Mouse (Mus musculus) stomach, embryonic 14.5 days (tissue): ENCODE results near the gene Zbtb38. TPM values are rescaled to one million over a fixed set of nuclear protein-coding genes. Genes with fewer than 3 reads are reported as not detected.

Source experiments
- ATAC-seq: fragments of 200-750 bp; cut with Nextera tagmentation; 2 replicates; pipeline ENCODE4 v1.8.0; 2017; ENCODE audit warnings: low read depth, moderate TSS enrichment; ENCODE audit not compliant: insufficient number of reproducible peaks, insufficient read depth, low FRiP score
- H3K27ac ChIP-seq: fragments of 300-500 bp; sonication (generic); 2 replicates; pipeline ENCODE4 v1.5.1; 2014; ENCODE audit warnings: mild to moderate bottlenecking, low read length, moderate library complexity, mixed read lengths
- H3K27me3 ChIP-seq: fragments of 300-500 bp; sonication (generic); 2 replicates; pipeline ENCODE4 v1.6.1; 2014; ENCODE audit warnings: low read length, control low read depth, mixed read lengths; ENCODE audit not compliant: control insufficient read depth, insufficient read depth
- H3K36me3 ChIP-seq: fragments of 300-500 bp; sonication (generic); 2 replicates; pipeline ENCODE4 v1.6.1; 2014; ENCODE audit warnings: mild to moderate bottlenecking, control low read depth, low read length, moderate library complexity, mixed read lengths; ENCODE audit not compliant: control insufficient read depth, insufficient read depth
- H3K4me1 ChIP-seq: fragments of 300-500 bp; sonication (generic); 2 replicates; pipeline ENCODE4 v1.6.1; 2014; ENCODE audit warnings: low read length, control low read depth, mixed read lengths; ENCODE audit not compliant: control insufficient read depth, insufficient read depth
- H3K4me2 ChIP-seq: fragments of 300-500 bp; sonication (generic); replicated peaks from 2 replicates; pipeline ENCODE4 v1.6.1; 2014; ENCODE audit warnings: low read depth, low read length, control low read depth
- H3K4me3 ChIP-seq: fragments of 300-500 bp; sonication (generic); 2 replicates; pipeline ENCODE4 v1.5.1; 2014; ENCODE audit warnings: low read depth, low read length, control low read depth
- H3K9ac ChIP-seq: fragments of 300-500 bp; sonication (generic); replicated peaks from 2 replicates; pipeline ENCODE4 v1.6.1; 2014; ENCODE audit warnings: low read depth, mild to moderate bottlenecking, control low read depth, low read length, moderate library complexity, mixed read lengths
- H3K9me3 ChIP-seq: fragments of 300-500 bp; sonication (generic); 2 replicates; pipeline ENCODE4 v1.6.1; 2016; ENCODE audit warnings: low read depth, low read length, control low read depth; ENCODE audit not compliant: control insufficient read depth
- WGBS: fragments of 180-500 bp; shearing (Covaris S2); extraction: QIAGEN DNeasy Blood & Tissue Kit; methylation state at CpG from one replicate; pipeline ENCODE4 v1.1.7; 2014; 5-methylcytosine and 5-hydroxymethylcytosine counted together
- polyA plus RNA-seq: library from polyadenylated mRNA; unstranded; fragments of >200 nt; fragmentation: Nextera tagmentation; extraction: Ambion mirVana; gene quantifications from 2 replicates; pipeline ENCODE4 v1.2.1, GENCODE M21; 2014

Gene Zbtb38
- polyA plus RNA-seq, 1 experiment from 2014 or later, result 23.0 TPM

- Histone ChIP-seq H3K9me3 (no peaks in the 10 kb centered on the region), H3K27me3 (no peaks in the 10 kb centered on the region), H3K4me2 (no peak overlapping the region), H3K4me3 (no peak overlapping the region), H3K4me1 (no peaks in the 10 kb centered on the region), H3K27ac (no peak overlapping the region), H3K9ac (no peak overlapping the region), H3K36me3 (peaks cover 18% of the 10 kb centered on the region)
- no peak for ATAC-seq
- 84% methylated on average over 4 of the region's 4 CpGs for WGBS
Measured at GRCm38 (mm10) chr9:96690461-96690863, 62.2 kb downstream of the Zbtb38 start.

GRCm38 (mm10) chr9:96689076-96689475, 63.6 kb downstream of the Zbtb38 start:
- H3K4me2 ChIP-seq, result no peak overlapping the region
- H3K9me3 ChIP-seq, result no peaks in the 10 kb centered on the region
- H3K9ac ChIP-seq, result no peak overlapping the region
- ATAC-seq, result no peak
- WGBS, result 85% methylated on average over 4 of the region's 4 CpGs
- no peaks in the 10 kb centered on the region for H3K4me1 ChIP-seq
- no peak overlapping the region for H3K27ac ChIP-seq
- no peak overlapping the region for H3K4me3 ChIP-seq
- peaks cover 19% of the 10 kb centered on the region for H3K36me3 ChIP-seq
- H3K27me3 ChIP-seq, result no peaks in the 10 kb centered on the region

- no peaks in the 10 kb centered on the region for H3K27me3 ChIP-seq
- no peak overlapping the region for H3K4me3 ChIP-seq
- ATAC-seq, result no peak
- H3K27ac ChIP-seq, result no peak overlapping the region
- no peak overlapping the region for H3K9ac ChIP-seq
- H3K9me3 ChIP-seq, result no peaks in the 10 kb centered on the region
- no peaks in the 10 kb centered on the region for H3K4me1 ChIP-seq
- H3K36me3 ChIP-seq, result peaks cover 19% of the 10 kb centered on the region
- no peak overlapping the region for H3K4me2 ChIP-seq
- WGBS, result 57% methylated on average over 21 of the region's 21 CpGs
Measured at GRCm38 (mm10) chr9:96688194-96688875, 64.3 kb downstream of the Zbtb38 start.

- no peaks in the 10 kb centered on the region for H3K9me3 ChIP-seq
- H3K27ac ChIP-seq, result no peak overlapping the region
- ATAC-seq, result no peak; the same call in 1 of the 2 replicates
- H3K36me3 ChIP-seq, result peaks cover 19% of the 10 kb centered on the region
- H3K4me3 ChIP-seq, result no peak overlapping the region
- WGBS, result 70% methylated on average over 20 of the region's 20 CpGs
- no peak overlapping the region for H3K4me2 ChIP-seq
- no peaks in the 10 kb centered on the region for H3K4me1 ChIP-seq
- H3K9ac ChIP-seq, result no peak overlapping the region
- no peaks in the 10 kb centered on the region for H3K27me3 ChIP-seq
Measured at GRCm38 (mm10) chr9:96687591-96688186, 64.9 kb downstream of the Zbtb38 start.

- no peaks in the 10 kb centered on the region for H3K27me3 ChIP-seq
- no peaks in the 10 kb centered on the region for H3K4me1 ChIP-seq
- H3K9me3 ChIP-seq, result no peaks in the 10 kb centered on the region
- H3K27ac ChIP-seq, result no peak overlapping the region
- H3K9ac ChIP-seq, result no peak overlapping the region
- H3K4me2 ChIP-seq, result no peak overlapping the region
- no peak overlapping the region for H3K4me3 ChIP-seq
- peaks cover 19% of the 10 kb centered on the region for H3K36me3 ChIP-seq
- no peak for ATAC-seq
- 90% methylated on average over 18 of the region's 18 CpGs for WGBS
Measured at GRCm38 (mm10) chr9:96685600-96686084, 67.0 kb downstream of the Zbtb38 start.

GRCm38 (mm10) chr9:96684866-96685599, 67.6 kb downstream of the Zbtb38 start:
- Histone ChIP-seq H3K4me2 (no peak overlapping the region), H3K4me1 (no peaks in the 10 kb centered on the region), H3K27ac (no peak overlapping the region), H3K27me3 (no peaks in the 10 kb centered on the region), H3K9ac (no peak overlapping the region), H3K9me3 (no peaks in the 10 kb centered on the region), H3K4me3 (no peak overlapping the region), H3K36me3 (peaks cover 19% of the 10 kb centered on the region)
- no peak for ATAC-seq
- 87% methylated on average over 14 of the region's 14 CpGs for WGBS

GRCm38 (mm10) chr9:96684165-96684792, 68.4 kb downstream of the Zbtb38 start:
- peaks cover 19% of the 10 kb centered on the region for H3K36me3 ChIP-seq
- no peak for ATAC-seq
- 85% methylated on average over 4 of the region's 4 CpGs for WGBS

GRCm38 (mm10) chr9:96678611-96679010, 74.0 kb downstream of the Zbtb38 start:
- Histone ChIP-seq H3K4me2 (no peak overlapping the region), H3K4me1 (no peaks in the 10 kb centered on the region), H3K4me3 (no peak overlapping the region), H3K9ac (no peak overlapping the region), H3K9me3 (no peaks in the 10 kb centered on the region), H3K27ac (no peak overlapping the region), H3K27me3 (no peaks in the 10 kb centered on the region), H3K36me3 (no peaks in the 10 kb centered on the region)
- WGBS, result 74% methylated on average over 5 of the region's 5 CpGs
- ATAC-seq, result no peak

More at GRCm38 (mm10) chr9:96684165-96684792, 68.4 kb downstream of the Zbtb38 start:
- no peak overlapping the region for H3K27ac ChIP-seq
- H3K4me1 ChIP-seq, result no peaks in the 10 kb centered on the region
- no peak overlapping the region for H3K4me2 ChIP-seq
- no peaks in the 10 kb centered on the region for H3K9me3 ChIP-seq
- no peaks in the 10 kb centered on the region for H3K27me3 ChIP-seq
- no peak overlapping the region for H3K4me3 ChIP-seq
- H3K9ac ChIP-seq, result no peak overlapping the region
